Mouse (Mus musculus) C2C12 (cell line): Measurements from ENCODE around the gene Kdm2a. TPM values are rescaled to one million over a fixed set of nuclear protein-coding genes. Genes with fewer than 3 reads are reported as not detected.

Experiments
- H3K27me3 ChIP-seq: one replicate; pipeline ENCODE4 v1.6.1; 2011; ENCODE audit not compliant: control insufficient read depth, insufficient read depth, insufficient read length
- H3K36me3 ChIP-seq: one replicate; pipeline ENCODE4 v1.6.1; 2011; ENCODE audit not compliant: control insufficient read depth, insufficient read depth
- H3K4me3 ChIP-seq: one replicate; pipeline ENCODE4 v1.5.1; 2011; ENCODE audit warnings: mild to moderate bottlenecking, control low read depth; ENCODE audit not compliant: poor library complexity, insufficient read depth, severe bottlenecking
- H3K79me2 ChIP-seq: one replicate; pipeline ENCODE4 v1.6.1; 2011; ENCODE audit not compliant: control insufficient read depth, insufficient read depth
- H3K79me3 ChIP-seq: one replicate; pipeline ENCODE4 v1.6.1; 2011; ENCODE audit warnings: low read depth, control low read depth
- H3ac ChIP-seq: one replicate; pipeline ENCODE3; 2011; ENCODE audit warnings: low read depth; ENCODE audit not compliant: control insufficient read depth, insufficient read length
- CEBPB ChIP-seq: IDR thresholded peaks from one replicate; pipeline ENCODE4 v1.6.1; 2011; ENCODE audit warnings: low read depth, mild to moderate bottlenecking, control low read depth, moderate library complexity
- CTCF ChIP-seq: IDR thresholded peaks from one replicate; pipeline ENCODE4 v1.5.1; 2011; ENCODE audit not compliant: control insufficient read depth, insufficient read depth, insufficient read length
- FOSL1 ChIP-seq: IDR thresholded peaks from one replicate; pipeline ENCODE4 v1.8.0; 2011; ENCODE audit warnings: mild to moderate bottlenecking, low read length; ENCODE audit not compliant: poor library complexity, insufficient read depth, severe bottlenecking
- MAX ChIP-seq: IDR thresholded peaks from one replicate; pipeline ENCODE4 v1.6.1; 2011; ENCODE audit warnings: mild to moderate bottlenecking, control low read depth
- MYOD1 ChIP-seq: IDR thresholded peaks from one replicate; pipeline ENCODE4 v1.6.1; 2011; ENCODE audit warnings: low read depth; ENCODE audit not compliant: control insufficient read depth, insufficient read length
- MYOG ChIP-seq: IDR thresholded peaks from one replicate; pipeline ENCODE4 v1.6.1; 2011; ENCODE audit not compliant: control insufficient read depth, insufficient read length; ENCODE audit errors: extremely low read depth
- USF1 ChIP-seq: IDR thresholded peaks from one replicate; pipeline ENCODE4 v1.6.1; 2011; ENCODE audit warnings: low read depth, mild to moderate bottlenecking, control low read depth, moderate library complexity
- polyA plus RNA-seq: library from polyadenylated mRNA; unstranded; fragments of >200 nt; fragmentation: generic; extraction: Trizol; gene quantifications from one replicate; pipeline ENCODE4 v1.2.1, GENCODE M21; 2012; ENCODE audit warnings: missing spikeins

Kdm2a gene
- polyA plus RNA-seq, 1 experiment, result 24.0 TPM

GRCm38 (mm10) chr19:4300852-4301734, 97.0 kb downstream of the Kdm2a start:
- Histone ChIP-seq H3K79me3 (peaks cover 60% of the 10 kb centered on the region), H3K36me3 (peaks cover 3% of the 10 kb centered on the region), H3ac (no peak overlapping the region), H3K27me3 (no peaks in the 10 kb centered on the region), H3K79me2 (peaks cover 98% of the 10 kb centered on the region), H3K4me3 (no peak overlapping the region)
- TF ChIP-seq MYOD1, result no peak
- no peak for TF ChIP-seq FOSL1
- TF ChIP-seq CEBPB, result no peak
- TF ChIP-seq MAX, result no peak

GRCm38 (mm10) chr19:4300271-4300704, 97.8 kb downstream of the Kdm2a start:
- no peak for TF ChIP-seq MAX
- no peak for TF ChIP-seq MYOD1
- no peak for TF ChIP-seq FOSL1
- no peak for TF ChIP-seq USF1
- TF ChIP-seq CEBPB, result no peak
- TF ChIP-seq CTCF, result no peak
- TF ChIP-seq MYOG, result no peak
- Histone ChIP-seq H3K36me3 (peaks cover 3% of the 10 kb centered on the region), H3K27me3 (no peaks in the 10 kb centered on the region), H3ac (no peak overlapping the region), H3K79me3 (peaks cover 58% of the 10 kb centered on the region), H3K79me2 (peaks cover 100% of the 10 kb centered on the region), H3K4me3 (no peak overlapping the region)

GRCm38 (mm10) chr19:4299574-4300270, 98.4 kb downstream of the Kdm2a start:
- H3K27me3 ChIP-seq, result no peaks in the 10 kb centered on the region
- peaks cover 99% of the 10 kb centered on the region for H3K79me2 ChIP-seq
- H3K4me3 ChIP-seq, result no peak overlapping the region
- no peak for TF ChIP-seq FOSL1
- no peak for TF ChIP-seq CTCF
- no peak for TF ChIP-seq MYOG
- no peak for TF ChIP-seq CEBPB
- TF ChIP-seq MYOD1, result no peak
- TF ChIP-seq USF1, result no peak
- no peak for TF ChIP-seq MAX
- no peak overlapping the region for H3ac ChIP-seq
- H3K36me3 ChIP-seq, result peaks cover 3% of the 10 kb centered on the region
- H3K79me3 ChIP-seq, result peaks cover 53% of the 10 kb centered on the region

GRCm38 (mm10) chr19:4299126-4299525, 99.0 kb downstream of the Kdm2a start:
- no peaks in the 10 kb centered on the region for H3K27me3 ChIP-seq
- H3K79me2 ChIP-seq, result peaks cover 99% of the 10 kb centered on the region
- H3K79me3 ChIP-seq, result peaks cover 47% of the 10 kb centered on the region
- no peak for TF ChIP-seq CTCF
- no peaks in the 10 kb centered on the region for H3K36me3 ChIP-seq
- no peak overlapping the region for H3K4me3 ChIP-seq
- H3ac ChIP-seq, result no peak overlapping the region

GRCm38 (mm10) chr19:4298322-4299121, 99.6 kb downstream of the Kdm2a start:
- H3K36me3 ChIP-seq, result no peaks in the 10 kb centered on the region
- H3K79me2 ChIP-seq, result peaks cover 95% of the 10 kb centered on the region
- no peak overlapping the region for H3K4me3 ChIP-seq
- peaks cover 41% of the 10 kb centered on the region for H3K79me3 ChIP-seq
- no peak for TF ChIP-seq MYOD1
- H3ac ChIP-seq, result no peak overlapping the region
- no peaks in the 10 kb centered on the region for H3K27me3 ChIP-seq

GRCm38 (mm10) chr19:4297851-4298250, 100.2 kb downstream of the Kdm2a start:
- no peaks in the 10 kb centered on the region for H3K27me3 ChIP-seq
- H3K4me3 ChIP-seq, result no peak overlapping the region
- H3K79me2 ChIP-seq, result peaks cover 88% of the 10 kb centered on the region
- no peak overlapping the region for H3ac ChIP-seq
- peaks cover 3% of the 10 kb centered on the region for H3K36me3 ChIP-seq
- TF ChIP-seq CEBPB, result no peak
- TF ChIP-seq MAX, result no peak
- no peak for TF ChIP-seq CTCF
- TF ChIP-seq MYOD1, result no peak
- TF ChIP-seq FOSL1, result no peak
- H3K79me3 ChIP-seq, result peaks cover 38% of the 10 kb centered on the region
